Mouse (Mus musculus) embryonic facial prominence, embryonic 11.5 days (tissue): Measurements from ENCODE around the gene Gpr61. TPM values are rescaled to one million over a fixed set of nuclear protein-coding genes. Genes with fewer than 3 reads are reported as not detected.

Experiments used
- ATAC-seq: fragments of 200-750 bp; cut with Nextera tagmentation; replicated peaks from 2 replicates; pipeline ENCODE4 v1.8.0; 2017; ENCODE audit warnings: low read depth; ENCODE audit not compliant: insufficient number of reproducible peaks, low FRiP score, low TSS enrichment
- DNase-seq: peaks from one replicate; pipeline ENCODE4 v3.0.0-alpha.2; 2015; ENCODE audit warnings: low spot score
- H3K27ac ChIP-seq: fragments of 300-500 bp; sonication (generic); replicated peaks from 2 replicates; pipeline ENCODE4 v1.5.1; 2014; ENCODE audit warnings: mild to moderate bottlenecking, low read depth, low read length, control low read depth
- H3K27me3 ChIP-seq: fragments of 300-500 bp; sonication (generic); 2 replicates; pipeline ENCODE4 v1.6.1; 2014; ENCODE audit warnings: mild to moderate bottlenecking, low read length, moderate library complexity, mixed read lengths; ENCODE audit not compliant: control insufficient read depth, insufficient read depth
- H3K36me3 ChIP-seq: fragments of 300-500 bp; sonication (generic); replicated peaks from 2 replicates; pipeline ENCODE4 v1.6.1; 2014; ENCODE audit warnings: low read depth, mild to moderate bottlenecking, low read length, moderate library complexity, mixed read lengths; ENCODE audit not compliant: control insufficient read depth, insufficient read depth
- H3K4me1 ChIP-seq: fragments of 300-500 bp; sonication (generic); 2 replicates; pipeline ENCODE4 v1.6.1; 2014; ENCODE audit warnings: low read length, mixed read lengths; ENCODE audit not compliant: control insufficient read depth, insufficient read depth
- H3K4me2 ChIP-seq: fragments of 300-500 bp; sonication (generic); 2 replicates; pipeline ENCODE4 v1.6.1; 2014; ENCODE audit warnings: low read depth, mild to moderate bottlenecking, control low read depth, low read length, moderate library complexity
- H3K4me3 ChIP-seq: fragments of 300-500 bp; sonication (generic); 2 replicates; pipeline ENCODE4 v1.5.1; 2014; ENCODE audit warnings: low read depth, low read length, control low read depth
- H3K9ac ChIP-seq: fragments of 300-500 bp; sonication (generic); replicated peaks from 2 replicates; pipeline ENCODE4 v1.6.1; 2014; ENCODE audit warnings: mild to moderate bottlenecking, control low read depth, low read length
- H3K9me3 ChIP-seq: fragments of 300-500 bp; sonication (generic); replicated peaks from 2 replicates; pipeline ENCODE4 v1.6.1; 2016; ENCODE audit warnings: mild to moderate bottlenecking, low read length, inconsistent platforms, mixed read lengths; ENCODE audit not compliant: control insufficient read depth
- WGBS: fragments of 180-500 bp; shearing (Covaris S2); extraction: QIAGEN DNeasy Blood & Tissue Kit; methylation state at CpG from one replicate; pipeline ENCODE4 v1.1.7; 2014; 5-methylcytosine and 5-hydroxymethylcytosine counted together
- polyA plus RNA-seq: library from polyadenylated mRNA; unstranded; fragments of >200 nt; fragmentation: Nextera tagmentation; extraction: Ambion mirVana; gene quantifications from 2 replicates; pipeline ENCODE4 v1.2.1, GENCODE M21; 2014

The Gpr61 gene
- polyA plus RNA-seq, 1 experiment from 2014 or later, result 0.31 TPM

DNA sequence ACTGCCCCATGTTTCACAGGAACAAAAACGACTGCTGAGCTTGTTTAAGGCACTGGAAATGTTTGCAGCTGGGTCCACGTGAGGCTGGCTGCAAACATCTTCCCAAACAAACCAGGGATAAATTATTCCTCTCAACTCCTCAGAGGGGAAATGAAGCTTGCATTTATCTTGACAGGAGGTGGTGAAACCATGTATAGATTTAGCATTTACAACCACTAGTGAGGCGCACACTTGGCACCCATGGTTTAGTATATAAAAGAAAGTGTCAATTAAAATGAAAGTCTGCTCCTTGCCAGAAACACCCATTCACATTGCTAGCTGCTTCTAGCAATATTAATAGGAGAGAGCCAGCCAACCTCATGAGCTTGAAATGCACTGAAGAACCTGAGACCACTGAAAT lies 53.1 kb downstream of the Gpr61 start:
- Histone ChIP-seq H3K4me2 (no peak overlapping the region), H3K4me3 (no peak overlapping the region), H3K27me3 (no peaks in the 10 kb centered on the region), H3K9ac (no peak overlapping the region), H3K4me1 (no peaks in the 10 kb centered on the region), H3K36me3 (no peaks in the 10 kb centered on the region), H3K27ac (no peak overlapping the region), H3K9me3 (no peaks in the 10 kb centered on the region)
- ATAC-seq (no peak), DNase-seq (no peak)
- 62% methylated on average over 3 of the region's 3 CpGs for WGBS

Other genes starting within 250 kb of the Gpr61 start
- gene Gstm7, start 223.1 kb downstream of the Gpr61 start, polyA plus RNA-seq, result 42.0 and 47.1 TPM in 2 replicates
- gene Gstm6, start 211.1 kb downstream of the Gpr61 start, polyA plus RNA-seq, result 11.7 and 12.6 TPM in 2 replicates
- gene Gstm3, start 185.6 kb downstream of the Gpr61 start, polyA plus RNA-seq, result not detected in 2 replicates
- gene Gstm2, start 168.4 kb downstream of the Gpr61 start, polyA plus RNA-seq, result 29.7 TPM in 2 replicates
- 33.9 and 36.6 TPM in 2 replicates for gene Gstm1, start 136.9 kb downstream of the Gpr61 start, polyA plus RNA-seq
- 14.6 and 15.9 TPM in 2 replicates for gene Gstm4, start 110.0 kb downstream of the Gpr61 start, polyA plus RNA-seq
- 30.3 and 31.3 TPM in 2 replicates for gene Ampd2, start 68.2 kb downstream of the Gpr61 start, polyA plus RNA-seq
- 0.63 and 0.93 TPM in 2 replicates for gene Gnat2, start 62.1 kb downstream of the Gpr61 start, polyA plus RNA-seq
- gene Gnai3, start 8.7 kb downstream of the Gpr61 start, polyA plus RNA-seq, result 229 and 242 TPM in 2 replicates
- 2.8 and 3.1 TPM in 2 replicates for gene Amigo1, start 31.5 kb upstream of the Gpr61 start, polyA plus RNA-seq
- 1.4 and 1.6 TPM in 2 replicates for gene Cyb561d1, start 46.3 kb upstream of the Gpr61 start, polyA plus RNA-seq
- 17.6 and 19.0 TPM in 2 replicates for gene Atxn7l2, start 56.1 kb upstream of the Gpr61 start, polyA plus RNA-seq
- 0.95 and 1.1 TPM in 2 replicates for gene Sypl2, start 71.8 kb upstream of the Gpr61 start, polyA plus RNA-seq
- gene Psma5, start 102.0 kb upstream of the Gpr61 start, polyA plus RNA-seq, result 333 and 344 TPM in 2 replicates
- gene Sort1, start 129.2 kb upstream of the Gpr61 start, polyA plus RNA-seq, result 13.8 and 16.0 TPM in 2 replicates
- gene Mybphl, start 210.0 kb upstream of the Gpr61 start, polyA plus RNA-seq, result 0.32 TPM in 1 of 2 replicates, not detected in the other
- gene Psrc1, start 229.0 kb upstream of the Gpr61 start, polyA plus RNA-seq, result 71.5 and 81.7 TPM in 2 replicates